Mouse (Mus musculus) MEL (cell line): ENCODE measurements at regions not wholly inside any gene's neighbourhood (a gene's known extent, or its start where the extent isn't known, plus 50 kb on each side); places are given as distances from the start of the nearest gene placed in this dataset.

ENCODE experiments used
- DNase-seq: peaks from one replicate; pipeline ENCODE4 v3.0.0; 2011; ENCODE audit warnings: low read depth, low spot score
- H3K27ac ChIP-seq: 2 replicates; pipeline ENCODE4 v1.5.1; 2012; ENCODE audit warnings: low read depth, mild to moderate bottlenecking, control low read depth, low read length, moderate library complexity; ENCODE audit not compliant: control insufficient read depth
- H3K27me3 ChIP-seq, 2 experiments: fragments of 150-350 bp in 1 of 2; sonication (generic) in 1 of 2; 2 replicates each; pipeline ENCODE4 v1.6.1; 2012; ENCODE audit warnings: low read length in 2 of 2, mild to moderate bottlenecking in 2 of 2, improper control_type of control experiment in 1 of 2, moderate library complexity in 1 of 2; ENCODE audit not compliant: insufficient read depth in 2 of 2, control insufficient read depth in 1 of 2
- H3K36me3 ChIP-seq, 2 experiments: 2 replicates each; pipeline ENCODE4 v1.6.1; 2012 to 2014; ENCODE audit warnings: low read length in 2 of 2, improper control_type of control experiment in 1 of 2, inconsistent platforms in 1 of 2, mild to moderate bottlenecking in 1 of 2; ENCODE audit not compliant: insufficient read depth in 2 of 2, control insufficient read depth in 1 of 2
- H3K4me1 ChIP-seq, 2 experiments: fragments of 150-350 bp in 1 of 2; sonication (generic) in 1 of 2; 2 replicates each; pipeline ENCODE4 v1.6.1; 2012; ENCODE audit warnings: low read length in 2 of 2, improper control_type of control experiment in 1 of 2, mild to moderate bottlenecking in 1 of 2; ENCODE audit not compliant: insufficient read depth in 2 of 2, control insufficient read depth in 1 of 2
- H3K4me3 ChIP-seq, 2 experiments: fragments of 150-350 bp in 1 of 2; sonication (generic) in 1 of 2; 2 replicates each; pipeline ENCODE4 v1.5.1; 2012; ENCODE audit warnings: low read depth in 2 of 2, low read length in 2 of 2, mild to moderate bottlenecking in 2 of 2, moderate library complexity in 2 of 2, control low read depth in 1 of 2, improper control_type of control experiment in 1 of 2; ENCODE audit not compliant: control insufficient read depth in 1 of 2, insufficient read depth in 1 of 2
- H3K79me2 ChIP-seq: 2 replicates; pipeline ENCODE4 v1.6.1; 2012; ENCODE audit warnings: mild to moderate bottlenecking, low read length, moderate library complexity; ENCODE audit not compliant: control insufficient read depth, poor library complexity, insufficient read depth
- H3K9ac ChIP-seq: 2 replicates; pipeline ENCODE4 v1.6.1; 2012; ENCODE audit warnings: low read depth, mild to moderate bottlenecking, control low read depth, low read length, moderate library complexity; ENCODE audit not compliant: control insufficient read depth, poor library complexity, severe bottlenecking
- H3K9me3 ChIP-seq: fragments of 150-350 bp; sonication (generic); replicated peaks from 2 replicates; pipeline ENCODE4 v1.6.1; 2012; ENCODE audit warnings: mild to moderate bottlenecking, low read length, improper control_type of control experiment, moderate library complexity; ENCODE audit not compliant: insufficient read depth
- BHLHE40 ChIP-seq: IDR thresholded peaks from 2 replicates; pipeline ENCODE4 v1.6.1; 2012; ENCODE audit warnings: low read depth, mild to moderate bottlenecking, inconsistent platforms, low read length, improper control_type of control experiment, borderline replicate concordance
- CHD1 ChIP-seq: IDR thresholded peaks from 2 replicates; pipeline ENCODE4 v1.6.1; 2012; ENCODE audit warnings: low read depth, mild to moderate bottlenecking, inconsistent platforms, low read length, improper control_type of control experiment
- CHD2 ChIP-seq: IDR thresholded peaks from 2 replicates; pipeline ENCODE4 v1.6.1; 2011; ENCODE audit warnings: low read length, improper control_type of control experiment
- E2F4 ChIP-seq: IDR thresholded peaks from 2 replicates; pipeline ENCODE4 v1.6.1; 2011; ENCODE audit warnings: low read depth, low read length, improper control_type of control experiment, borderline replicate concordance
- GABPA ChIP-seq: IDR thresholded peaks from 2 replicates; pipeline ENCODE4 v1.6.1; 2012; ENCODE audit warnings: low read depth, mild to moderate bottlenecking, inconsistent platforms, low read length, improper control_type of control experiment, moderate library complexity
- GATA1 ChIP-seq: IDR thresholded peaks from 2 replicates; pipeline ENCODE4 v1.6.1; 2011; ENCODE audit warnings: low read depth, low read length, improper control_type of control experiment
- JUND ChIP-seq: IDR thresholded peaks from 2 replicates; pipeline ENCODE4 v1.6.1; 2011; ENCODE audit warnings: low read depth, mild to moderate bottlenecking, improper control_type of control experiment, low read length
- KAT2A ChIP-seq: conservative IDR thresholded peaks from 2 replicates; pipeline ENCODE4 v1.6.1; 2012; ENCODE audit warnings: low read depth, low read length, improper control_type of control experiment, inconsistent platforms
- MAFK ChIP-seq: IDR thresholded peaks from 2 replicates; pipeline ENCODE4 v1.6.1; 2011; ENCODE audit warnings: low read depth, mild to moderate bottlenecking, low read length, improper control_type of control experiment, borderline replicate concordance
- MAZ ChIP-seq: IDR thresholded peaks from 2 replicates; pipeline ENCODE4 v1.6.1; 2012; ENCODE audit warnings: low read depth, mild to moderate bottlenecking, inconsistent platforms, low read length, improper control_type of control experiment
- MEF2A ChIP-seq: IDR thresholded peaks from 2 replicates; pipeline ENCODE4 v1.6.1; 2014; ENCODE audit warnings: low read depth, mild to moderate bottlenecking, inconsistent platforms, low read length, improper control_type of control experiment; ENCODE audit not compliant: poor library complexity, insufficient replicate concordance, severe bottlenecking; ENCODE audit errors: extremely low read depth
- MYB ChIP-seq: IDR thresholded peaks from 2 replicates; pipeline ENCODE4 v1.6.1; 2011; ENCODE audit warnings: mild to moderate bottlenecking, low read depth, low read length, improper control_type of control experiment
- NRF1 ChIP-seq: IDR thresholded peaks from 2 replicates; pipeline ENCODE4 v1.6.1; 2014; ENCODE audit warnings: low read depth, mild to moderate bottlenecking, inconsistent platforms, low read length, improper control_type of control experiment, moderate library complexity; ENCODE audit not compliant: poor library complexity, insufficient read depth, severe bottlenecking
- POLR2AphosphoS2 ChIP-seq: IDR thresholded peaks from 2 replicates; pipeline ENCODE4 v1.6.1; 2011; ENCODE audit warnings: low read length, improper control_type of control experiment
- RAD21 ChIP-seq: IDR thresholded peaks from 2 replicates; pipeline ENCODE4 v1.6.1; 2011; ENCODE audit warnings: mild to moderate bottlenecking, low read depth, low read length, improper control_type of control experiment
- RCOR1 ChIP-seq: IDR thresholded peaks from 2 replicates; pipeline ENCODE4 v1.6.1; 2012; ENCODE audit warnings: low read depth, mild to moderate bottlenecking, inconsistent platforms, low read length, improper control_type of control experiment
- SIN3A ChIP-seq: IDR thresholded peaks from 2 replicates; pipeline ENCODE4 v1.6.1; 2012; ENCODE audit warnings: low read length, improper control_type of control experiment, inconsistent platforms
- TAL1 ChIP-seq: IDR thresholded peaks from 2 replicates; pipeline ENCODE4 v1.6.1; 2012; ENCODE audit warnings: mild to moderate bottlenecking, inconsistent platforms, low read length, moderate library complexity, mixed read lengths
- TBP ChIP-seq: IDR thresholded peaks from 2 replicates; pipeline ENCODE4 v1.8.0; 2011; ENCODE audit warnings: low read depth, low read length, improper control_type of control experiment
- TCF12 ChIP-seq: IDR thresholded peaks from 2 replicates; pipeline ENCODE4 v1.6.1; 2014; ENCODE audit warnings: low read depth, mild to moderate bottlenecking, inconsistent platforms, low read length, improper control_type of control experiment, moderate library complexity
- USF1 ChIP-seq: IDR thresholded peaks from 2 replicates; pipeline ENCODE4 v1.6.1; 2014; ENCODE audit warnings: low read depth, mild to moderate bottlenecking, inconsistent platforms, low read length, improper control_type of control experiment, moderate library complexity
- ZC3H11A ChIP-seq: IDR thresholded peaks from 2 replicates; pipeline ENCODE4 v1.6.1; 2012; ENCODE audit warnings: low read depth, mild to moderate bottlenecking, inconsistent platforms, low read length, improper control_type of control experiment
- ZKSCAN1 ChIP-seq: IDR thresholded peaks from 2 replicates; pipeline ENCODE4 v1.6.1; 2012; ENCODE audit warnings: low read depth, mild to moderate bottlenecking, inconsistent platforms, low read length, improper control_type of control experiment, moderate library complexity
- ZNF384 ChIP-seq: IDR thresholded peaks from 2 replicates; pipeline ENCODE4 v1.6.1; 2012; ENCODE audit warnings: low read depth, mild to moderate bottlenecking, inconsistent platforms, low read length, improper control_type of control experiment

DNA sequence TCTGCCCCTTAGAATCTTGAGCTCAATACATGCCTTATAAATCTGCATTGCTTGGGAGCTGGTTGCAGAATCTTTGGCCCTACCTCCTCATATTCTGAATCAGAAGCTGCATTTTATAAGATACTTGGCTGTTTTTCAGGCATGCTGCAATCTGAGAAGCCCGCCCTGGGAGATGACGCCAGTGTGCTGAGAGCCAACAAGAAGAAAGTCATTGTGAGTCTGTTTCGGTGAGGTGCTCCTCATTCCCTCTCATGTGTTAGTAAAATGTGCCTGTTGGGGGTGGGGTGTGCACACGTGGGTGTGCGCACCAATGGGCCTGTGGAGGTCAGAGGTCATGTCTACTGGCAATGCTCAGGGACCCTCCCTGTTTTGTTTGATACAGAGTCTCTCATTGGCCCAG is 388.7 kb downstream of the Agtpbp1 start:
- Histone ChIP-seq H3K9me3 (no peaks in the 10 kb centered on the region), H3K27ac (no peak overlapping the region), H3K36me3 (no peaks in the 10 kb centered on the region), H3K4me1 (no peaks in the 10 kb centered on the region), H3K9ac (no peak overlapping the region), H3K4me3 (no peak overlapping the region), H3K27me3 (no peaks in the 10 kb centered on the region), H3K79me2 (no peaks in the 10 kb centered on the region)
- DNase-seq, result no peak
- TF ChIP-seq BHLHE40 (no peak), JUND (no peak), TCF12 (no peak), NRF1 (no peak), TAL1 (no peak), ZC3H11A (no peak), ZKSCAN1 (no peak), MYB (no peak), USF1 (no peak), SIN3A (no peak), POLR2AphosphoS2 (no peak), RCOR1 (no peak), CHD1 (no peak)

DNA sequence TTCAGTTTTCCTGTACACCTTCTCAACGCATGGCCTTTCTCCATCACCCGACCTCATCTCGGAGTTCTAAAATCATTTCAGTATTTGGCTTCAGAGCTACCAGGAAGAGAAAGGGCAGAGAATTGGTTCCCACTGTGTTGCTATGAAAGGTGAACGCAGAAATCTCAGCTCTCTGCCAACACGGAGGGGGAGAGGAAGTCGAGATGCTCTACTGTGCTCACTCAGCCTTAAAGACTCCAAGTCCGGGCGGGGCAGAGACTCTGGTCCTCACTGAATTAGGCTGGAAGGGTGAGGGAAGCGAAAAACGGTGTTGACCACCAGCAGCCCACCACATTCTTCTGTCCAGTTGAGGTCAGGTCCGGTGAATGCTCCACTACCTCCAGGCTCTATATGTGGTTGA is 382.1 kb downstream of the Ntrk2 start:
- no peaks in the 10 kb centered on the region for H3K27me3 ChIP-seq
- no peak overlapping the region for H3K4me3 ChIP-seq
- H3K79me2 ChIP-seq, result no peaks in the 10 kb centered on the region
- no peaks in the 10 kb centered on the region; a peak in 1 of 4 replicates for H3K4me1 ChIP-seq
- H3K36me3 ChIP-seq, result no peaks in the 10 kb centered on the region
- no peak for DNase-seq
- H3K9me3 ChIP-seq, result no peaks in the 10 kb centered on the region
- TF ChIP-seq POLR2AphosphoS2 (no peak), E2F4 (no peak), CHD2 (no peak), ZNF384 (no peak), GABPA (no peak), RAD21 (no peak), ZC3H11A (no peak), KAT2A (no peak), MAFK (no peak), TBP (no peak), GATA1 (no peak), CHD1 (no peak), MAZ (no peak), NRF1 (no peak), MEF2A (no peak)
- no peak overlapping the region for H3K9ac ChIP-seq
- H3K27ac ChIP-seq, result no peak overlapping the region
